Mouse (Mus musculus): ENCODE data around the gene Iffo2. TPM values are rescaled to one million over a fixed set of nuclear protein-coding genes. Genes with fewer than 3 reads are reported as not detected.

Gene Iffo2
- polyA plus RNA-seq, 1 experiment from 2014 or later: 4.6 TPM

- Histone ChIP-seq H3K27me3 (peaks cover 20% of the 10 kb centered on the region), H3K9ac (replicated peaks) (peak overlapping the region; percentile 86), H3K36me3 (no peaks in the 10 kb centered on the region), H3K4me2 (replicated peaks) (peak overlapping the region; percentile 97), H3K27ac (peak overlapping the region; percentile 88), H3K4me1 (replicated peaks) (peaks cover 42% of the 10 kb centered on the region), H3K4me3 (replicated peaks) (peak overlapping the region; percentile 76), H3K9me3 (no peaks in the 10 kb centered on the region)
- 8% methylated on average over 14 of the region's 14 CpGs for WGBS
- no peak for ATAC-seq
Observed at GRCm38 (mm10) chr4:139575673-139576003, 45.3 kb downstream of the Iffo2 start.

GRCm38 (mm10) chr4:139576251-139576880 is 46.0 kb downstream of the Iffo2 start:
- WGBS: 57% methylated on average over 14 of the region's 14 CpGs
- H3K9me3 ChIP-seq: no peaks in the 10 kb centered on the region

GRCm38 (mm10) chr4:139577006-139577405 is 46.7 kb downstream of the Iffo2 start:
- H3K4me2 ChIP-seq (replicated peaks): peak overlapping the region; percentile 97
- ATAC-seq: no peak
- no peak overlapping the region for H3K27ac ChIP-seq
- H3K9me3 ChIP-seq: no peaks in the 10 kb centered on the region
- peaks cover 16% of the 10 kb centered on the region for H3K27me3 ChIP-seq
- 92% methylated on average over 7 of the region's 7 CpGs for WGBS
- H3K4me1 ChIP-seq (replicated peaks): peaks cover 55% of the 10 kb centered on the region
- H3K9ac ChIP-seq (replicated peaks): peak overlapping the region; percentile 49; the same call in 1 of the 2 replicates
- H3K36me3 ChIP-seq: no peaks in the 10 kb centered on the region
- H3K4me3 ChIP-seq (replicated peaks): peak overlapping the region; percentile 76

More at GRCm38 (mm10) chr4:139576251-139576880, 46.0 kb downstream of the Iffo2 start:
- no peaks in the 10 kb centered on the region for H3K36me3 ChIP-seq
- ATAC-seq: no peak
- H3K4me3 ChIP-seq (replicated peaks): peak overlapping the region; percentile 76
- peaks cover 20% of the 10 kb centered on the region for H3K27me3 ChIP-seq
- H3K4me1 ChIP-seq (replicated peaks): peaks cover 50% of the 10 kb centered on the region
- H3K4me2 ChIP-seq (replicated peaks): peak overlapping the region; percentile 97
- H3K27ac ChIP-seq: no peak overlapping the region
- peak overlapping the region; percentile 49 for H3K9ac ChIP-seq (replicated peaks)

GRCm38 (mm10) chr4:139578389-139578788 is 48.0 kb downstream of the Iffo2 start:
- Histone ChIP-seq H3K9ac (replicated peaks) (no peak overlapping the region), H3K4me3 (replicated peaks) (no peak overlapping the region), H3K9me3 (no peaks in the 10 kb centered on the region), H3K36me3 (no peaks in the 10 kb centered on the region), H3K4me2 (replicated peaks) (no peak overlapping the region), H3K4me1 (replicated peaks) (peaks cover 66% of the 10 kb centered on the region), H3K27ac (no peak overlapping the region), H3K27me3 (0 out of 2 replicates have a peak, but pooled peaks cover 4% of the 10 kb centered on the region)
- WGBS: 96% methylated on average over 8 of the region's 8 CpGs
- ATAC-seq: no peak

GRCm38 (mm10) chr4:139579003-139579402 is 48.7 kb downstream of the Iffo2 start:
- Histone ChIP-seq H3K27ac (no peak overlapping the region), H3K27me3 (0 out of 2 replicates have a peak, but pooled peaks cover 3% of the 10 kb centered on the region), H3K4me2 (replicated peaks) (no peak overlapping the region), H3K4me3 (replicated peaks) (no peak overlapping the region), H3K9me3 (no peaks in the 10 kb centered on the region), H3K9ac (replicated peaks) (no peak overlapping the region), H3K36me3 (no peaks in the 10 kb centered on the region), H3K4me1 (replicated peaks) (peaks cover 63% of the 10 kb centered on the region)
- 67% methylated on average over 10 of the region's 10 CpGs for WGBS
- no peak for ATAC-seq

GRCm38 (mm10) chr4:139579466-139579865 is 49.1 kb downstream of the Iffo2 start:
- H3K4me1 ChIP-seq (replicated peaks): peaks cover 64% of the 10 kb centered on the region
- H3K9me3 ChIP-seq: no peaks in the 10 kb centered on the region
- no peak for ATAC-seq
- no peak overlapping the region for H3K4me3 ChIP-seq (replicated peaks)
- WGBS: 70% methylated on average over 6 of the region's 6 CpGs
- H3K36me3 ChIP-seq: no peaks in the 10 kb centered on the region
- H3K27me3 ChIP-seq: 0 out of 2 replicates have a peak, but pooled peaks cover 3% of the 10 kb centered on the region
- no peak overlapping the region for H3K9ac ChIP-seq (replicated peaks)
- H3K27ac ChIP-seq: no peak overlapping the region
- H3K4me2 ChIP-seq (replicated peaks): no peak overlapping the region

- Histone ChIP-seq H3K9ac (replicated peaks) (peak overlapping the region; percentile 44), H3K9me3 (no peaks in the 10 kb centered on the region), H3K4me1 (replicated peaks) (peaks cover 61% of the 10 kb centered on the region), H3K27me3 (0 out of 2 replicates have a peak, but pooled peaks cover 3% of the 10 kb centered on the region), H3K27ac (peak overlapping the region; percentile 51), H3K36me3 (no peaks in the 10 kb centered on the region), H3K4me3 (replicated peaks) (no peak overlapping the region), H3K4me2 (replicated peaks) (peak overlapping the region; percentile 22)
- 3% methylated on average over 15 of the region's 15 CpGs for WGBS
- no peak for ATAC-seq
Observed at GRCm38 (mm10) chr4:139580663-139581336, 50.5 kb downstream of the Iffo2 start.

- 0 out of 2 replicates have a peak, but pooled peaks have one; percentile 16 for ATAC-seq
- Histone ChIP-seq H3K4me3 (replicated peaks) (no peak overlapping the region), H3K27me3 (0 out of 2 replicates have a peak, but pooled peaks cover 3% of the 10 kb centered on the region), H3K4me1 (replicated peaks) (peaks cover 54% of the 10 kb centered on the region), H3K9ac (replicated peaks) (peak overlapping the region; percentile 44), H3K9me3 (no peaks in the 10 kb centered on the region), H3K27ac (peak overlapping the region; percentile 51), H3K36me3 (no peaks in the 10 kb centered on the region), H3K4me2 (replicated peaks) (peak overlapping the region; percentile 22)
- WGBS: 52% methylated on average over 6 of the region's 6 CpGs
Observed at GRCm38 (mm10) chr4:139581427-139582051, 51.2 kb downstream of the Iffo2 start.

GRCm38 (mm10) chr4:139582346-139582745 is 52.0 kb downstream of the Iffo2 start:
- H3K27ac ChIP-seq: no peak overlapping the region
- H3K36me3 ChIP-seq: no peaks in the 10 kb centered on the region
- H3K4me1 ChIP-seq (replicated peaks): peaks cover 45% of the 10 kb centered on the region
- H3K4me2 ChIP-seq (replicated peaks): no peak overlapping the region
- no peaks in the 10 kb centered on the region for H3K27me3 ChIP-seq
- H3K9me3 ChIP-seq: no peaks in the 10 kb centered on the region
- ATAC-seq: no peak
- no peak overlapping the region for H3K4me3 ChIP-seq (replicated peaks)
- 82% methylated on average over 6 of the region's 6 CpGs for WGBS
- no peak overlapping the region for H3K9ac ChIP-seq (replicated peaks)

GRCm38 (mm10) chr4:139582903-139583302 is 52.6 kb downstream of the Iffo2 start:
- H3K27ac ChIP-seq: no peak overlapping the region
- H3K4me3 ChIP-seq (replicated peaks): no peak overlapping the region
- H3K4me1 ChIP-seq (replicated peaks): peaks cover 43% of the 10 kb centered on the region
- H3K9ac ChIP-seq (replicated peaks): no peak overlapping the region
- no peak for ATAC-seq
- no peaks in the 10 kb centered on the region for H3K27me3 ChIP-seq
- no peaks in the 10 kb centered on the region for H3K9me3 ChIP-seq
- H3K4me2 ChIP-seq (replicated peaks): no peak overlapping the region
- no peaks in the 10 kb centered on the region for H3K36me3 ChIP-seq
- 31% methylated on average over 3 of the region's 3 CpGs for WGBS

- no peak overlapping the region; the same call in 1 of the 2 replicates for H3K9ac ChIP-seq (replicated peaks)
- 88% methylated on average over 11 of the region's 11 CpGs for WGBS
- no peak overlapping the region for H3K27ac ChIP-seq
- H3K27me3 ChIP-seq: no peaks in the 10 kb centered on the region
- H3K4me1 ChIP-seq (replicated peaks): peaks cover 43% of the 10 kb centered on the region
- no peak overlapping the region for H3K4me2 ChIP-seq (replicated peaks)
- no peaks in the 10 kb centered on the region for H3K36me3 ChIP-seq
- H3K9me3 ChIP-seq: no peaks in the 10 kb centered on the region
- H3K4me3 ChIP-seq (replicated peaks): no peak overlapping the region
- ATAC-seq: no peak
Observed at GRCm38 (mm10) chr4:139583629-139584245, 53.4 kb downstream of the Iffo2 start.

GRCm38 (mm10) chr4:139584704-139585103 is 54.4 kb downstream of the Iffo2 start:
- no peak for ATAC-seq
- Histone ChIP-seq H3K4me2 (replicated peaks) (no peak overlapping the region), H3K4me3 (replicated peaks) (no peak overlapping the region), H3K27me3 (no peaks in the 10 kb centered on the region), H3K9ac (replicated peaks) (no peak overlapping the region), H3K36me3 (no peaks in the 10 kb centered on the region), H3K9me3 (no peaks in the 10 kb centered on the region), H3K27ac (no peak overlapping the region), H3K4me1 (replicated peaks) (peaks cover 43% of the 10 kb centered on the region)
- 73% methylated on average over 11 of the region's 11 CpGs for WGBS
